Mouse (Mus musculus) embryonic stem cell, embryonic (primary cell): ENCODE data around the gene Nus1.

Source experiments
- CTCF ChIA-PET, 4 experiments: fragments of 300-600 bp in 2 of 4; fragments of 350-600 bp in 2 of 4; sonication (Branson Sonifier 250); formaldehyde crosslinking; loops; one replicate each; lab custom pipeline; 2022; ENCODE audit warnings: inconsistent platforms in 2 of 4; lab: Charles Lee
- POLR2A ChIA-PET, 4 experiments: fragments of 300-600 bp in 2 of 4; fragments of 350-600 bp in 2 of 4; sonication (Branson Sonifier 250); formaldehyde crosslinking; loops; one replicate each; lab custom pipeline; 2022; ENCODE audit warnings: antibody characterized with exemption in 4 of 4, inconsistent platforms in 1 of 4; lab: Charles Lee

Gene Nus1

DNA sequence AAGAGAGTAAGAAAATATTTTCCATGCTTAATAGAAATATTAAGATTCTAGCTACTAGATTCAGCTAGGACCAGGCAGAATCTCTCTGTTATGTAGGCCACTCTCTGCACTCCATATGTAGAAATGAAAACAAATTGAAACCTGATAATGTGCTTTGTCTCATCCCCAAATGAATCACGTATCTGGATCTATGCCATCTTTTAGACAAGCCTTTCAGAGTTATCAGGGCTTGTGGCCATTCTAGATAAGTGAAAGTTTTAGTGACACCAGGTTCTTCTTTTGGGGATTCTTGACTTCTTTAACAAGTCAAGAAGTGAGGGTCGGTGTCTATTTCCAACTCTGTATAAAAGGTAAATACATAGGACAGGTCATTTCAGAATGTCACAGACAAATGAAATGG, 18.6 kb upstream of the Nus1 start:
- ChIA-PET POLR2A (no interaction called here), CTCF (no interaction called here)

DNA sequence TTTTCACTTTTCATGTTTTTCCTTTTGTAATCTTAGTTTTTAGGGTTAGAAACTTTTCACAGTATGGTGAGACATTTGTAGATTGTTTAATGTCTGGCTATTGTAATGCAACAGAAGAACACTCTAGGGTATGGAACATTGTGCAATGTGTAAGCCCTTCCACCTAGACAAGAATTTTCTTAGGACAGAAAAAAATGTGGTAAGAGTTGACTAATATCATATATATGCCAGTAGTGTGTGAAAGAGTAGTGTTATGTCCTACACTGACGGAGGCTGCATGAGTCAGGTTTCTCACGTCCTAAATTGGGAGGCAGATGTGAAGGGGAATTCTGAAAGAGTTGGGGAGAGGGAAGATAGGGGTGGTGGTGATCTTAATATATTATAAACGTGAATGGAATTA, 17.6 kb upstream of the Nus1 start:
- ChIA-PET CTCF (no interaction called here), POLR2A (no interaction called here)

DNA sequence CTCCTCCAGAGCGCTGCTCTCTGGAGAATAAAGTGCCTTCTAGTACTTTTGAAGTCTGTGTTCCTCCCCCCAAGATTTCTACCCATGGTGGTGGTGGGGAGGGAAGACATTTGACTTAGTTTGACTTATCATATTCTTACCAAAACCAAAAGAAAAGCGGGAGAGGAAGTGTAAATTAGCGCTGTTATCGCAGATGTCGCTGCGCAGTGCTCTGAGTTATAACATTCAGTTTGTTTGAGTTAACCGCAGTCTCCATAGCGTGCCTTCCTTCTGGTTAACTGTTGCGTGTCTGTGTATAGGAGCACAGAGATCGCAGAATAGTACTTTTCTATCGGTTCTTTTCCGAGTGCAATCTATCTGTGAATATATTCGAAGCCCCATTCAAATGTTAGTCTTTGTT, 12.2 kb upstream of the Nus1 start:
- ChIA-PET CTCF (no interaction called here), POLR2A (interaction anchor here in 1 of 4 experiments (1.3 kb wide), 1 partner anchor 12 kb away, joined by 4 read pairs; the partner anchor contains the start of gene Nus1)

- CTCF ChIA-PET, result interaction anchor here in 2 of 4 experiments (0.7 to 0.9 kb wide), 2 partner anchors 10 to 187 kb away, joined by 3 read pairs; partner anchors contain the start of gene Nus1 (in 1 of the 2)
- POLR2A ChIA-PET, result interaction anchor here in 1 of 4 experiments (1.9 kb wide), 1 partner anchor 10 kb away, joined by 4 read pairs; the partner anchor contains the start of gene Nus1
These were observed 9.8 kb upstream of the Nus1 start for GRCm38 (mm10) chr10:52407526-52407925.

DNA sequence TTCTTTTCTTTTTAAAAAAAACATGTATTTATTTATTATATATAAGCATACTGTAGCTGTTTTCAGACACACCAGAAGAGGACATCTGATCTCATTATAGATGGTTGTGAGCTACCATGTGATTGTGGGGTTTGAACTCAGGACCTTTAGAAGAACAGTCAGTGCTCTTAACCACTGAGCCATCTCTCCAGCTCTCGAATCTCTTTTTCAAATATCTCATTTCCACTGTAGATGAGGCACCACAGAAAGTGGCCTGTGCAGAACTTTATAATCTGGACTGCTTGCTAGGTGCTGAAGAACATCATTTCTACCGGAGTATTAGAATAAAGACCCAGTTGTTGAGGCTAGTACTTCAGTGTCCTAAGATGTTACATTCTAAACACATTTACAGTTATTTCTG, 2.3 kb upstream of the Nus1 start:
- CTCF ChIA-PET, result no interaction called here
- POLR2A ChIA-PET, result interaction anchor here in 1 of 4 experiments (6.2 kb wide), 1 partner anchor 14 kb away, joined by 53 read pairs; no protein-coding TSS in a partner anchor

DNA sequence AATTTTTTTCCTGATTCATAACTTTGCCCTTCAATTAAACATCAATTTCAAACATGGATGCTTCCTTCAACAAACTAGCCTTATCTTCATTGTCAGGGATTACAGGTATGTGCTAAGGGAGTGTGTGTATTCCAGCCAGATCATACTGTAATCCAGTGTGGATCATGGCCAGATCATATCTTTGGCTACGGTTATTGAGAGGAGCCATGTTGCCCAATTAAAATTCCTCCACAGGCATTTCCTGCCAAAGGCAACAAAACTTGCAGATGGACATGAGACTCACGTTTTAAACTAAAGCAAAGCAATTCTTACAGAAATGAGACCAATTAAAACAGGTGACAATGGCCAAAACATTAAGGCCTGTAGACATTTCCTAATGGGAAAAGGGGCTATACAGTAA, 889 bp upstream of the Nus1 start:
- POLR2A ChIA-PET, result interaction anchor here (0.7 to 6.2 kb wide), 9 partner anchors 11 to 889 kb away, joined by 3 to 53 read pairs (median 10); partner anchors contain the start of gene Gopc (in 3 of the 4)
- CTCF ChIA-PET, result interaction anchor here in 3 of 4 experiments (0.6 to 1.8 kb wide), 10 partner anchors 9 to 691 kb away, joined by 3 to 7 read pairs (median 4); partner anchors contain the start of gene Gopc (in 1 of the 3)

DNA sequence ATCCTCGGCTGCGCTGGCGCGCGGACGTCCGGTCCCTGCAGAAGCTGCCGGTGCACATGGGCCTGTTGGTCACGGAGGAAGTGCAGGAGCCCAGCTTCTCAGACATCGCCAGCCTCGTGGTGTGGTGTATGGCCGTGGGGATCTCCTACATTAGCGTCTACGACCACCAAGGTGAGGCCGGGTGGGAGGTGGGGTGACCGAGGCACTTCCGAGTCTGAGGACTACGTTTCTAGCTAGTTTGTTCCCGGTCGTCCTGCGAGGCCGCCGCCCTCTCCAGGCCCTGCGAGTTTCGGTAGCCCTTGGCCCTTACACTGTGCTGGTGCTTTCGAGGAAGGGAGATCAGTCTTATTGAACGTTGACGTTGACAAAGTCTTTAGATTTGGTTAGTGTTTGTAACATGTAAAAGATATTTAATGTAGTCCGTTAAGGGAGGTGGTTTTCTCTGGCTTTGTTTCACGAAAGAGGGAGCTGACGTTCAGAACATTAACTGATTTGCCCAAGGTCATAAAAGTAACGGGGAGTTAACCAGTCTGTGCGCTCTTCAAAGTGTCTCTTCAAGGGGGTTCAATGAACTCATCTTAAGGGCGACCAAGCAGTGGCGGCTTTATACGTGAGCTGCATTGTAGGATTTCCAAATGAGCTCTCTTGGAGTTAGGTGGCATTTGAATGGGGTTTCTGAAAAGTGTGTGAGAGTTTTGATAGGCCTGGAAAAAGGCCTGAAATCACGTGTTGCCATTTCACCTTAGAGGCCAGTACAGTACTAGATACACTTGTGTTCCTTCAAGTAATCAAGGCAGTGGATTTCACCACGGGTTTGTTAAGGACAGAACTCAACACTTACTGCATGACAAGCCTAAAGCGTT, 882 bp downstream of the Nus1 start:
- ChIA-PET CTCF (interaction anchor here in 3 of 4 experiments (0.6 to 1.8 kb wide), 3 partner anchors 13 to 342 kb away, joined by 3 to 4 read pairs (median 3); no protein-coding TSS in a partner anchor), POLR2A (interaction anchor here in 3 of 4 experiments (0.5 to 6.2 kb wide), 23 partner anchors 9 to 367 kb away, joined by 3 to 53 read pairs (median 4); partner anchors contain the start of genes Gopc (in 3 of the 3) and Dcbld1 (in 1 of the 3))

DNA sequence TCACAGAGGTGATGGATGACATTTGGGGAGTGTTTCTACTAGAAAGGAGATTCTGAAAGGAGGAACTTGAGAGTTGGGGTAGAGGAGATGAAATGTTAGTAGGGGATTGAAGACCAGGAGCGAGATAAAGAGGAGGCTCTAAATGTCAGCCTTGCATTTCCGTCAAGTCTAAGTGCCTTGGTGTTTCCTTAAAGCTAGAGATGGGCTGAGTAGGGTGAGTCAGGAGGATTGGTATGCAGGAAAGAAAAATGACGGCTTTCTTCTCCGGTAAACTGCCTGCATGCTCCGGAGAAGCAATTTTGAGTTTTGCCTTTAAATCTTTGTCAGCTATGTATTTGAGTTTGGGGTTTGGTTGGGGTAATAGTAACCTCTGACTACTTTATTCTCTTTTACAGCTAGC, 1.6 kb downstream of the Nus1 start:
- CTCF ChIA-PET, result no interaction called here
- POLR2A ChIA-PET, result interaction anchor here in 3 of 4 experiments (0.5 to 6.2 kb wide), 15 partner anchors 9 to 186 kb away, joined by 3 to 53 read pairs (median 5); partner anchors contain the start of genes Gopc (in 2 of the 3) and Dcbld1 (in 1 of the 3)

- ChIA-PET POLR2A (interaction anchor here in 2 of 4 experiments (1.3 to 6.2 kb wide), 5 partner anchors 9 to 38 kb away, joined by 3 to 53 read pairs (median 9); partner anchors contain the start of gene Gopc (in 2 of the 2)), CTCF (no interaction called here)
These were observed 2.1 kb downstream of the Nus1 start for GRCm38 (mm10) chr10:52419402-52419801.

DNA sequence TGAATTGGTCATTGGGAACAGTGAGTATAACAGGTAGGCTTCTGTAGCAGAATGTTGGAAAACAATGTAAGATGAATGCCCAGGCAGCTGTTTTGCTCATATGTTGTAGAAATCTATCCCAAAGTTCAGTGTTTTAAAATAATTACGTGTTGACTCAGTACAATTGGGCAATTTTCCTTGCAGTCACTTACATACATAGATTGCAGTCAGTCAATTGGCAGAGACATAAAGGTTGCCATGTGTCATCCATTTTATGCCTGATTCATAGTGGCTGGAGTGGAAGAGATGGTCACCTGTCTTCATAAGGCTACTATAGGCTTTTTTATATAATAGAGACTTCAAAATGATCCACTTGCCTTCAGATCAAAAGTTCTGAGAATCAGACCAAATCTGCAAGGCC, 3.2 kb downstream of the Nus1 start:
- ChIA-PET POLR2A (interaction anchor here in 2 of 4 experiments (0.8 to 6.2 kb wide), 3 partner anchors 8 to 204 kb away, joined by 3 to 53 read pairs (median 9); partner anchors contain the start of gene Gopc (in 1 of the 2)), CTCF (interaction anchor here in 1 of 4 experiments (0.6 kb wide), 1 partner anchor 270 kb away, joined by 4 read pairs; the partner anchor contains the start of gene Slc35f1)

DNA sequence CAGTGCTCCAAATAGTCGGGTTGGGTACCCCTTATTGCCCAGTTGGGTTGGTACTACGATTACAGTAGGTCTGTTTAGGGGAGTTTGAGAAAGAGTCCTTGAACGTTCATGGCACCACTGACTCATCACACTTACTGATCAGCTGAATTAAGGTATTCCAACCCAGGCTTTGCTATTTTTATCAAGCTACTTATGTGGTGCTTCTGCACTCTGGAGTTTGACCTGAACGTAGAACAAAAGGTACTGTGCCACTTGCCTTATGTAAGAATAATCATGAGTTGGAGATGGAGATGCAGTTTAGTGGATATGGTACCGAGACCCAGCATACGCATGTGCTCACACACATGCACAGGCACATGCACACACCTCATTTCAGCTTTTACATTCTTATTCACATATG, 4.4 kb downstream of the Nus1 start:
- ChIA-PET POLR2A (interaction anchor here in 2 of 4 experiments (0.7 to 1.2 kb wide), 2 partner anchors 21 to 40 kb away, joined by 3 read pairs; partner anchors contain the start of gene Gopc (in 1 of the 2)), CTCF (no interaction called here)

DNA sequence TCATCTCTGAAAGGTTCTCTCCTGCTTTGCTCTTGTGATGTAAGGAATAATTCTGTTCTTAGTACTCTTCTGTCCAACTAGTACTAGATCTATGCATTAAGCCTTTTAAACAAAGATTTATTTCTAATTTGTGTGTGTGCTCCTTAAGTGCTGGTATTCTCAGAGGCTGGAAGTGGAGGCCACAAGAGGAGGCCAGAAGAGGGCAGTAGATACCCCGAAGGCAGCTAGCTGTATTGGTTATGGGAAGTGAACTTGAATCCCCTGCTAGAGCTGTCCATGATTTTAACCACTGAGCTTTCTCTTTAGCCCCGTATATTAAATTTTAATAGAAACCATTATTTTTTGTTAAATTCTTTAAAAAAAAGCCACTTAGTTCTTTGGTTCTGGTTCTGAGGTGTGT, 5.8 kb downstream of the Nus1 start:
- CTCF ChIA-PET, result interaction anchor here (0.6 to 1.8 kb wide), 8 partner anchors 13 to 572 kb away, joined by 3 to 6 read pairs (median 5); partner anchors contain the start of genes Gopc (in 1 of the 4) and Slc35f1 (in 1 of the 4)
- POLR2A ChIA-PET, result interaction anchor here in 3 of 4 experiments (0.6 to 1.6 kb wide), 8 partner anchors 10 to 756 kb away, joined by 3 to 12 read pairs (median 4); partner anchors contain the start of gene Gopc (in 1 of the 3)

GRCm38 (mm10) chr10:52426314-52426980, 9.1 kb downstream of the Nus1 start:
- POLR2A ChIA-PET, result interaction anchor here in 3 of 4 experiments (0.9 to 8.2 kb wide), 6 partner anchors 8 to 210 kb away, joined by 3 to 53 read pairs (median 4); partner anchors contain the start of genes Nus1 (in 2 of the 3) and Gopc (in 1 of the 3)
- CTCF ChIA-PET, result interaction anchor here in 1 of 4 experiments (1.3 kb wide), 1 partner anchor 9 kb away, joined by 7 read pairs; the partner anchor contains the start of gene Nus1

GRCm38 (mm10) chr10:52427634-52428415, 10.5 kb downstream of the Nus1 start:
- ChIA-PET CTCF (interaction anchor here in 1 of 4 experiments (1.5 kb wide), 1 partner anchor 11 kb away, joined by 4 read pairs; no protein-coding TSS in a partner anchor), POLR2A (interaction anchor here in 2 of 4 experiments (1.3 to 8.2 kb wide), 4 partner anchors 10 to 67 kb away, joined by 3 to 53 read pairs (median 8); partner anchors contain the start of genes Nus1 (in 2 of the 2) and Gopc (in 1 of the 2))

GRCm38 (mm10) chr10:52430953-52431352, 13.6 kb downstream of the Nus1 start:
- ChIA-PET POLR2A (interaction anchor here in 2 of 4 experiments (0.9 to 8.2 kb wide), 4 partner anchors 12 to 202 kb away, joined by 3 to 53 read pairs (median 4); partner anchors contain the start of gene Nus1 (in 1 of the 2)), CTCF (interaction anchor here in 2 of 4 experiments (0.6 to 0.9 kb wide), 2 partner anchors 14 kb away, joined by 3 to 4 read pairs; partner anchors contain the start of gene Nus1 (in 1 of the 2))

- CTCF ChIA-PET, result interaction anchor here in 1 of 4 experiments (1.4 kb wide), 1 partner anchor 18 kb away, joined by 3 read pairs; the partner anchor contains the start of gene Nus1
- POLR2A ChIA-PET, result interaction anchor here in 1 of 4 experiments (1.9 kb wide), 1 partner anchor 17 kb away, joined by 10 read pairs; the partner anchor contains the start of gene Nus1
These were observed 17.5 kb downstream of the Nus1 start for GRCm38 (mm10) chr10:52434836-52435235.

- ChIA-PET CTCF (no interaction called here), POLR2A (no interaction called here)
These were observed 43.3 kb downstream of the Nus1 start for GRCm38 (mm10) chr10:52460614-52461013.
